In the genomic region with DNA sequence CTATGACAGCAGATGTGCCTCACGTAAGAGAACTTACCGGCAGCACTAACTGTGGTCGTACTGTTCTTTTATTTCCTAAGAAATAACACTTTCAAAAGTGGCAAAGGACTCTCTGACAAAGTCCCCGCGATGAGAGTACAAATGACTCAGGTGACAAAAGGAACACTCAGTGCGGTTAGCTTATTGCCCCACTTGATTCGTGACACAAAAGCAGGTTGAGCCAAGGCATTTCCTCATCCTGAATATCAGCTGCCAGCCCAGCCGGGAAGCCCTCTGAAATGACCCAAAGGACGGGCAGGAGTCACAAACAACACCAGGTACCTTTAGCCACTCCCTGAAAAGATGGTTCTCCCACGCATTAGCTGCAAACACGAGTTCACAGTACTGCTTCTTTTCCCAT, we compare ENCODE assay signal across 12 mouse cellular contexts.
DNase-seq lines count a peak whose midpoint lies in the region; ATAC-seq lines count a peak whose summit lies in the region.
"Had no signal": no experiment of that assay in that cellular context is flagged by ENCODE, and none has a peak within 500 bp of the region (broad histone marks: within the 10 kb centered on the region; RNA-seq: fewer than 3 reads in every experiment).

No protein-coding gene starts in this region.

- intact Hi-C loops in left cerebral cortex, postnatal 25 days (cut with DNase I): no loop called here

- peak; percentile 53 for ATAC-seq in neutrophil, adult 5-6 weeks (ENCODE audit: extremely low read depth, insufficient number of reproducible peaks, low FRiP score, poor library complexity, severe bottlenecking)

- DNase-seq in adrenal gland, postnatal 14 days: peak; percentile 62
- DNase-seq in adrenal gland, postnatal 25 days: no peak
- DNase-seq in kidney, adult 18-20 months: peak; percentile 24
- no peak for DNase-seq in kidney, postnatal 10 days
- DNase-seq in lung, postnatal 14 days: peak; percentile 15
- no peak for DNase-seq in lung, postnatal 4 days
- no peak for DNase-seq in left cerebral cortex, postnatal 25 days (ENCODE audit: low spot score in 2 of 2)
- DNase-seq: cerebellum, postnatal 36 days; gastrocnemius, postnatal 36 days; heart, postnatal 10 days; layer of hippocampus, postnatal 36 days had no signal

Comparison
In these comparisons a context has a peak if more than half of its experiments do, and no peak if none do; other contexts are left out.
1. DNase-seq: peak in adrenal gland, postnatal 14 days (single experiment), kidney, adult 18-20 months (single experiment) and lung, postnatal 14 days (single experiment); none in adrenal gland, postnatal 25 days (single experiment), kidney, postnatal 10 days (single experiment), lung, postnatal 4 days (0 of 2) and left cerebral cortex, postnatal 25 days (0 of 2).